Mouse (Mus musculus) intestine, postnatal 0 days (tissue): ENCODE results near the gene Limd1. TPM values are rescaled to one million over a fixed set of nuclear protein-coding genes. Genes with fewer than 3 reads are reported as not detected.
A peak's percentile ranks its signal among the peaks of the same experiment; 100 is the strongest.

Source experiments
- ATAC-seq: fragments of 200-750 bp; cut with Nextera tagmentation; 2 replicates; pipeline ENCODE4 v1.8.0; 2017; ENCODE audit warnings: mild to moderate bottlenecking, moderate TSS enrichment, moderate library complexity
- H3K27ac ChIP-seq: fragments of 300-500 bp; sonication (generic); 2 replicates; pipeline ENCODE4 v1.5.1; 2014; ENCODE audit warnings: mild to moderate bottlenecking, low read depth, low read length, moderate library complexity
- H3K27me3 ChIP-seq: fragments of 300-500 bp; sonication (generic); replicated peaks from 2 replicates; pipeline ENCODE4 v1.6.1; 2014; ENCODE audit warnings: low read length, mixed read lengths; ENCODE audit not compliant: control insufficient read depth, insufficient read depth
- H3K36me3 ChIP-seq: fragments of 300-500 bp; sonication (generic); 2 replicates; pipeline ENCODE4 v1.6.1; 2014; ENCODE audit warnings: mild to moderate bottlenecking, moderate library complexity; ENCODE audit not compliant: control insufficient read depth, insufficient read depth
- H3K4me1 ChIP-seq: fragments of 300-500 bp; sonication (generic); replicated peaks from 2 replicates; pipeline ENCODE4 v1.6.1; 2014; ENCODE audit warnings: antibody characterized with exemption, low read length, mixed read lengths; ENCODE audit not compliant: control insufficient read depth, insufficient read depth
- H3K4me2 ChIP-seq: fragments of 300-500 bp; sonication (generic); replicated peaks from 2 replicates; pipeline ENCODE4 v1.6.1; 2014; ENCODE audit warnings: low read depth, mild to moderate bottlenecking, moderate library complexity
- H3K4me3 ChIP-seq: fragments of 300-500 bp; sonication (generic); 2 replicates; pipeline ENCODE4 v1.5.1; 2014; ENCODE audit warnings: low read depth, low read length
- H3K9ac ChIP-seq: fragments of 300-500 bp; sonication (generic); 2 replicates; pipeline ENCODE4 v1.6.1; 2014; ENCODE audit warnings: mild to moderate bottlenecking, low read depth, low read length
- H3K9me3 ChIP-seq: fragments of 300-500 bp; sonication (generic); 2 replicates; pipeline ENCODE4 v1.6.1; 2016; ENCODE audit warnings: mixed run types; ENCODE audit not compliant: control insufficient read depth
- CTCF ChIP-seq: sonication (generic); IDR thresholded peaks from 2 replicates; pipeline ENCODE4 v1.5.1; 2016; ENCODE audit warnings: low read depth, mild to moderate bottlenecking, control low read depth, antibody characterized with exemption, moderate library complexity
- WGBS: fragments of 180-500 bp; shearing (Covaris S2); extraction: QIAGEN DNeasy Blood & Tissue Kit; methylation state at CpG from one replicate; pipeline ENCODE4 v1.1.7; 2014; 5-methylcytosine and 5-hydroxymethylcytosine counted together
- polyA plus RNA-seq: library from polyadenylated mRNA; unstranded; fragments of >200 nt; fragmentation: Nextera tagmentation; extraction: Ambion mirVana; gene quantifications from 2 replicates; pipeline ENCODE4 v1.2.1, GENCODE M21; 2015

Limd1 gene
- polyA plus RNA-seq, 1 experiment from 2014 or later = 40.6 TPM

GRCm38 (mm10) chr9:123486635-123487034 lies 8.1 kb downstream of the Limd1 start:
- H3K9me3 ChIP-seq = no peaks in the 10 kb centered on the region
- 39% methylated on average over 3 of the region's 3 CpGs for WGBS
- no peak overlapping the region for H3K9ac ChIP-seq
- no peak overlapping the region for H3K27ac ChIP-seq
- ATAC-seq = peak; percentile 50; the same call in 1 of the 2 replicates
- H3K4me3 ChIP-seq = no peak overlapping the region
- peaks cover 13% of the 10 kb centered on the region; the same call in 1 of the 2 replicates for H3K4me1 ChIP-seq
- H3K4me2 ChIP-seq = no peak overlapping the region
- no peaks in the 10 kb centered on the region for H3K27me3 ChIP-seq
- H3K36me3 ChIP-seq = peaks cover 20% of the 10 kb centered on the region
- no peak for TF ChIP-seq CTCF

GRCm38 (mm10) chr9:123489073-123489472 lies 10.6 kb downstream of the Limd1 start:
- no peaks in the 10 kb centered on the region for H3K9me3 ChIP-seq
- no peak for TF ChIP-seq CTCF
- peaks cover 14% of the 10 kb centered on the region for H3K36me3 ChIP-seq
- no peak overlapping the region for H3K4me3 ChIP-seq
- no peak overlapping the region for H3K4me2 ChIP-seq
- no peaks in the 10 kb centered on the region for H3K27me3 ChIP-seq
- WGBS = 57% methylated on average over 2 of the region's 2 CpGs
- H3K4me1 ChIP-seq = peaks cover 18% of the 10 kb centered on the region
- H3K9ac ChIP-seq = no peak overlapping the region
- no peak for ATAC-seq
- no peak overlapping the region for H3K27ac ChIP-seq

GRCm38 (mm10) chr9:123489727-123490343 lies 11.3 kb downstream of the Limd1 start:
- TF ChIP-seq CTCF = no peak
- Histone ChIP-seq H3K27me3 (no peaks in the 10 kb centered on the region), H3K27ac (no peak overlapping the region), H3K4me2 (no peak overlapping the region), H3K9ac (no peak overlapping the region), H3K4me3 (no peak overlapping the region), H3K36me3 (peaks cover 11% of the 10 kb centered on the region), H3K4me1 (peaks cover 18% of the 10 kb centered on the region), H3K9me3 (no peaks in the 10 kb centered on the region)
- 57% methylated on average over 9 of the region's 9 CpGs for WGBS
- ATAC-seq = no peak

GRCm38 (mm10) chr9:123490930-123491329 lies 12.4 kb downstream of the Limd1 start:
- no peak overlapping the region for H3K4me3 ChIP-seq
- H3K36me3 ChIP-seq = peaks cover 7% of the 10 kb centered on the region
- no peaks in the 10 kb centered on the region for H3K9me3 ChIP-seq
- H3K27ac ChIP-seq = peak overlapping the region; percentile 41
- TF ChIP-seq CTCF = no peak
- ATAC-seq = no peak
- no peak overlapping the region; the same call in 1 of the 2 replicates for H3K4me2 ChIP-seq
- H3K4me1 ChIP-seq = peaks cover 23% of the 10 kb centered on the region
- 56% methylated on average over 5 of the region's 5 CpGs for WGBS
- H3K27me3 ChIP-seq = no peaks in the 10 kb centered on the region
- no peak overlapping the region for H3K9ac ChIP-seq

GRCm38 (mm10) chr9:123491917-123492585 lies 13.5 kb downstream of the Limd1 start:
- ATAC-seq = no peak
- Histone ChIP-seq H3K9ac (0 out of 2 replicates have a peak overlapping the region, but pooled peaks have one; percentile 28), H3K27me3 (no peaks in the 10 kb centered on the region), H3K4me1 (peaks cover 18% of the 10 kb centered on the region), H3K4me3 (no peak overlapping the region), H3K36me3 (no peaks in the 10 kb centered on the region; the same call in 1 of the 2 replicates), H3K4me2 (0 out of 2 replicates have a peak overlapping the region, but pooled peaks have one; percentile 18), H3K9me3 (no peaks in the 10 kb centered on the region), H3K27ac (no peak overlapping the region)
- TF ChIP-seq CTCF = no peak
- WGBS = 56% methylated on average over 9 of the region's 9 CpGs

- Histone ChIP-seq H3K4me3 (no peak overlapping the region), H3K27ac (no peak overlapping the region), H3K9ac (no peak overlapping the region)
Observed at GRCm38 (mm10) chr9:123496665-123497064, 18.2 kb downstream of the Limd1 start.

More at GRCm38 (mm10) chr9:123496665-123497064, 18.2 kb downstream of the Limd1 start:
- ATAC-seq = peak; percentile 60
- peaks cover 20% of the 10 kb centered on the region; the same call in 1 of the 2 replicates for H3K36me3 ChIP-seq
- peak overlapping the region; percentile 38 for H3K4me2 ChIP-seq
- no peaks in the 10 kb centered on the region for H3K27me3 ChIP-seq
- H3K9me3 ChIP-seq = no peaks in the 10 kb centered on the region
- 0 out of 2 replicates have a peak, but pooled peaks have one; percentile 8 for TF ChIP-seq CTCF
- WGBS = 20% methylated on average over 13 of the region's 13 CpGs
- H3K4me1 ChIP-seq = peaks cover 17% of the 10 kb centered on the region
